8 mouse cellular contexts compared by ENCODE assay signal in the genomic region with DNA sequence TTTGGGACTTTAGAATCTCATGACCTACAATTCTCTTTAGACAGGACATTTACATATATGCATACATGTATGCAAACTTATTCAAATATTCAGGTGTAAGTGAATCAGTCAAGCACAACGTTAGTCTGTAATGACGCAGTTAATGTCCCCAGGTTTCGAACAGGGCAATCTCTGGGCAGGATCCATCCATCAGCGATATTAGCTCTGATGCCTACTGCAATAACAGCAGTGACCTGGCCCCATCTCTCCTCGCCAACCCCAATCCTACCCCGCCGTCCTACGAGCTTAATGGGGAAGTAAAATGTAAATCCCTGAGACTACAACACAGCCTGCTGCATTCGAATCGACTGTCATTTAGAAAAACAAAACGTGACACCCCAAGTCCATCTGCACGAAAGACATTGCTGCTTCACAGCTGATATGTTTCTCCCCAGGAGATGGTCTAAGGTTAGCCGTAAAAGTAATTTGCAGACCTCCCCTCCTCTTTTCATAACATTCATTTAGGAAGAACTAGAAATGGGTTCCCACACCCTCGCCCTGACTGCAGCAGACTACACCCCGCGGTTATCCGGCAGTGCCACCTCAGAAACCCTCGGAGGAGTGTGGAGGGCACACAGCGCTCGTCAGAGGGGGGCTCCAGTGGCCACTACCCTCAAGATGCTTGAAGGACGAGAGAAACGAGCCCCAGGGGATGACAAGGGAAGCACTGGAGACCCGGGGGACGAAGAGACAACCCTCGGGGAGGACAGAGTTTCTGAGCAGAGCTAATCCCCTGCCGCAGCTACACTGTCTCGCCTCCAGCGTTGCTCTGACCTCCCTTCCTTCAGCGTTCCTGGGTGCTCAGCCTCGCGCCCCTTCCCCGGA. TPM values are rescaled to one million over a fixed set of nuclear protein-coding genes. Genes with fewer than 3 reads are reported as not detected.
DNase-seq lines count a peak whose midpoint lies in the region; ATAC-seq and TF ChIP-seq lines count a peak whose summit lies in the region.

No protein-coding gene starts in this region.

- 3% methylated on average over 23 of the region's 32 CpGs for WGBS in embryonic facial prominence, embryonic 14.5 days
- 2% methylated on average over 31 of the region's 32 CpGs for WGBS in hindbrain, postnatal 0 days
- 2% methylated on average over 30 of the region's 32 CpGs for WGBS in lung, postnatal 0 days

- TF ChIP-seq CTCF in layer of hippocampus, adult 2 months (conservative IDR thresholded peaks at IDR 0.05), result no peak
- TF ChIP-seq CTCF in hindbrain, postnatal 0 days (IDR thresholded peaks at IDR 0.05; ENCODE audit: low read depth), result no peak
- no peak for TF ChIP-seq CTCF in lung, postnatal 0 days (IDR thresholded peaks at IDR 0.05)

- no peak for DNase-seq in layer of hippocampus, adult 2 months (ENCODE audit: low spot score in 2 of 2)
- DNase-seq in layer of hippocampus, adult 8-10 months (ENCODE audit: low spot score in 2 of 2), result no peak
- DNase-seq in NIH3T3 (ENCODE audit: low read depth), result peak; percentile 11
- no peak for DNase-seq in embryonic facial prominence, embryonic 14.5 days (ENCODE audit: low spot score)
- peak; percentile 47 for DNase-seq in hindbrain, postnatal 0 days (ENCODE audit: low spot score)
- no peak for DNase-seq in lung, postnatal 0 days (ENCODE audit: low spot score)
- peak; percentile 11 for DNase-seq in spleen, adult 12 weeks (ENCODE audit: low spot score)
- DNase-seq in left cerebral cortex, postnatal 4 days, result no peak

- no peaks in the 10 kb centered on the region for H3K9me3 ChIP-seq in embryonic facial prominence, embryonic 14.5 days (ENCODE audit: control insufficient read depth, low read length)
- no peaks in the 10 kb centered on the region for H3K9me3 ChIP-seq in hindbrain, postnatal 0 days (ENCODE audit: low read length)
- no peaks in the 10 kb centered on the region for H3K9me3 ChIP-seq in lung, postnatal 0 days (ENCODE audit: low read length)

- H3K27me3 ChIP-seq in embryonic facial prominence, embryonic 14.5 days (replicated peaks; ENCODE audit: control insufficient read depth, insufficient read depth, low read length), result no peaks in the 10 kb centered on the region
- no peaks in the 10 kb centered on the region for H3K27me3 ChIP-seq in hindbrain, postnatal 0 days (ENCODE audit: insufficient read depth, low read length)
- no peaks in the 10 kb centered on the region for H3K27me3 ChIP-seq in lung, postnatal 0 days (replicated peaks; ENCODE audit: insufficient read depth, low read length)

- H3K4me3 ChIP-seq in layer of hippocampus, adult 2 months, result peak overlapping the region; percentile 90
- peak overlapping the region; percentile 74 for H3K4me3 ChIP-seq in embryonic facial prominence, embryonic 14.5 days (ENCODE audit: low read depth, low read length)
- H3K4me3 ChIP-seq in hindbrain, postnatal 0 days (ENCODE audit: low read length), result peak overlapping the region; percentile 85
- H3K4me3 ChIP-seq in lung, postnatal 0 days (ENCODE audit: low read depth, low read length), result peak overlapping the region; percentile 76

- peak overlapping the region; percentile 98 for H3K27ac ChIP-seq in layer of hippocampus, adult 2 months
- 0 out of 2 replicates have a peak overlapping the region, but pooled peaks have one; percentile 16 for H3K27ac ChIP-seq in embryonic facial prominence, embryonic 14.5 days (replicated peaks; ENCODE audit: low read depth, low read length)
- H3K27ac ChIP-seq in hindbrain, postnatal 0 days, result peak overlapping the region; percentile 85
- peak overlapping the region; percentile 66 for H3K27ac ChIP-seq in lung, postnatal 0 days (ENCODE audit: low read length)

- peaks cover 8% of the 10 kb centered on the region for H3K4me1 ChIP-seq in embryonic facial prominence, embryonic 14.5 days (ENCODE audit: control insufficient read depth, insufficient read depth, low read length)
- peaks cover 15% of the 10 kb centered on the region for H3K4me1 ChIP-seq in hindbrain, postnatal 0 days (ENCODE audit: insufficient read depth, low read length)
- peaks cover 3% of the 10 kb centered on the region; the same call in 1 of the 2 replicates for H3K4me1 ChIP-seq in lung, postnatal 0 days (ENCODE audit: insufficient read depth, low read depth, low read length)

- peak overlapping the region; percentile 88 for H3K4me2 ChIP-seq in embryonic facial prominence, embryonic 14.5 days (ENCODE audit: low read depth, low read length)
- H3K4me2 ChIP-seq in hindbrain, postnatal 0 days (ENCODE audit: low read depth, low read length), result peak overlapping the region; percentile 82
- H3K4me2 ChIP-seq in lung, postnatal 0 days (replicated peaks; ENCODE audit: low read depth, low read length), result peak overlapping the region; percentile 88

- peak overlapping the region; percentile 85 for H3K9ac ChIP-seq in embryonic facial prominence, embryonic 14.5 days (ENCODE audit: low read depth, low read length)
- H3K9ac ChIP-seq in hindbrain, postnatal 0 days (replicated peaks; ENCODE audit: low read length), result peak overlapping the region; percentile 89
- H3K9ac ChIP-seq in lung, postnatal 0 days (replicated peaks; ENCODE audit: low read depth), result peak overlapping the region; percentile 79

- peak; percentile 80 for ATAC-seq in embryonic facial prominence, embryonic 14.5 days (ENCODE audit: low read depth)
- peak; percentile 82 for ATAC-seq in hindbrain, postnatal 0 days
- peak; percentile 54 for ATAC-seq in lung, postnatal 0 days

- no peaks in the 10 kb centered on the region for H3K36me3 ChIP-seq in embryonic facial prominence, embryonic 14.5 days (ENCODE audit: control insufficient read depth, insufficient read depth, low read length)
- H3K36me3 ChIP-seq in hindbrain, postnatal 0 days (ENCODE audit: insufficient read depth, low read length), result no peaks in the 10 kb centered on the region
- no peaks in the 10 kb centered on the region for H3K36me3 ChIP-seq in lung, postnatal 0 days (ENCODE audit: insufficient read depth, low read length)

- intact Hi-C loops in left cerebral cortex, postnatal 4 days (cut with DNase I), result no loop called here

- no peak for TF ChIP-seq EP300 in lung, postnatal 0 days (IDR thresholded peaks at IDR 0.05)

RNA-seq across cellular contexts. Expression of a gene that starts 0.6 kb away (rescaled TPM):
- 1,000 to 10,000 TPM; 1,134 to 1,252 TPM for total RNA-seq in layer of hippocampus, adult 2 months (2021)
- 1,000 to 10,000 TPM; 1,076 to 1,216 (median 1,154) TPM for total RNA-seq in layer of hippocampus, adult 8-10 months (2022)
- polyA plus RNA-seq in embryonic facial prominence, embryonic 14.5 days (2014; fragmentation: Nextera tagmentation; extraction: Ambion mirVana), result 39.9 and 50.0 TPM in 2 replicates
- total RNA-seq in hindbrain, postnatal 0 days (2014; rRNA removed), result 143 and 150 TPM in 2 replicates
- 220 and 230 TPM in 2 replicates for polyA plus RNA-seq in hindbrain, postnatal 0 days (2015; fragmentation: Nextera tagmentation; extraction: Ambion mirVana)
- 44.7 and 47.3 TPM in 2 replicates for polyA plus RNA-seq in lung, postnatal 0 days (2015; fragmentation: Nextera tagmentation; extraction: Ambion mirVana)
- total RNA-seq in left cerebral cortex, postnatal 4 days (2021), result 100 to 1,000 TPM; 241 to 292 TPM

RNA-seq across cellular contexts. Expression of a gene that starts 13.3 kb away (rescaled TPM):
- total RNA-seq in layer of hippocampus, adult 2 months (2021), result 10 to 100 TPM; 39.7 to 47.0 TPM
- 10 to 100 TPM; 39.1 to 55.3 (median 42.5) TPM for total RNA-seq in layer of hippocampus, adult 8-10 months (2022)
- 63.6 and 69.6 TPM in 2 replicates for polyA plus RNA-seq in embryonic facial prominence, embryonic 14.5 days (2014; fragmentation: Nextera tagmentation; extraction: Ambion mirVana)
- 117 and 141 TPM in 2 replicates for total RNA-seq in hindbrain, postnatal 0 days (2014; rRNA removed)
- polyA plus RNA-seq in hindbrain, postnatal 0 days (2015; fragmentation: Nextera tagmentation; extraction: Ambion mirVana), result 180 and 191 TPM in 2 replicates
- 95.8 and 107 TPM in 2 replicates for polyA plus RNA-seq in lung, postnatal 0 days (2015; fragmentation: Nextera tagmentation; extraction: Ambion mirVana)
- 100 to 1,000 TPM; 138 to 141 TPM for total RNA-seq in left cerebral cortex, postnatal 4 days (2021)

Comparison
In these comparisons a context has a peak if more than half of its experiments do, and no peak if none do; other contexts are left out.
1. DNase-seq: peak in NIH3T3 (single experiment), hindbrain, postnatal 0 days (single experiment) and spleen, adult 12 weeks (single experiment); none in layer of hippocampus, adult 2 months (0 of 2), layer of hippocampus, adult 8-10 months (0 of 2), embryonic facial prominence, embryonic 14.5 days (single experiment), lung, postnatal 0 days (single experiment) and left cerebral cortex, postnatal 4 days (single experiment).
2. H3K27ac ChIP-seq: peak in every context shown above with its lines; median percentile 98 in layer of hippocampus, adult 2 months; 85 in hindbrain, postnatal 0 days; 66 in lung, postnatal 0 days; 16 in embryonic facial prominence, embryonic 14.5 days.
3. Peak in every context shown above with its lines, with median percentiles within 50 percentile points of each other: H3K4me3 ChIP-seq, ATAC-seq, H3K4me2 ChIP-seq and H3K9ac ChIP-seq.